Mouse (Mus musculus) liver, embryonic 14.5 days (tissue): ENCODE results near the gene Kif16b.

Source experiments
- CTCF ChIP-seq: IDR thresholded peaks from 2 replicates; pipeline ENCODE4 v1.5.1; 2016; ENCODE audit warnings: antibody characterized with exemption, low read depth, control low read depth
- EP300 ChIP-seq: IDR thresholded peaks from 2 replicates; pipeline ENCODE4 v1.6.1; 2016; ENCODE audit warnings: antibody characterized with exemption, low read depth

DNA sequence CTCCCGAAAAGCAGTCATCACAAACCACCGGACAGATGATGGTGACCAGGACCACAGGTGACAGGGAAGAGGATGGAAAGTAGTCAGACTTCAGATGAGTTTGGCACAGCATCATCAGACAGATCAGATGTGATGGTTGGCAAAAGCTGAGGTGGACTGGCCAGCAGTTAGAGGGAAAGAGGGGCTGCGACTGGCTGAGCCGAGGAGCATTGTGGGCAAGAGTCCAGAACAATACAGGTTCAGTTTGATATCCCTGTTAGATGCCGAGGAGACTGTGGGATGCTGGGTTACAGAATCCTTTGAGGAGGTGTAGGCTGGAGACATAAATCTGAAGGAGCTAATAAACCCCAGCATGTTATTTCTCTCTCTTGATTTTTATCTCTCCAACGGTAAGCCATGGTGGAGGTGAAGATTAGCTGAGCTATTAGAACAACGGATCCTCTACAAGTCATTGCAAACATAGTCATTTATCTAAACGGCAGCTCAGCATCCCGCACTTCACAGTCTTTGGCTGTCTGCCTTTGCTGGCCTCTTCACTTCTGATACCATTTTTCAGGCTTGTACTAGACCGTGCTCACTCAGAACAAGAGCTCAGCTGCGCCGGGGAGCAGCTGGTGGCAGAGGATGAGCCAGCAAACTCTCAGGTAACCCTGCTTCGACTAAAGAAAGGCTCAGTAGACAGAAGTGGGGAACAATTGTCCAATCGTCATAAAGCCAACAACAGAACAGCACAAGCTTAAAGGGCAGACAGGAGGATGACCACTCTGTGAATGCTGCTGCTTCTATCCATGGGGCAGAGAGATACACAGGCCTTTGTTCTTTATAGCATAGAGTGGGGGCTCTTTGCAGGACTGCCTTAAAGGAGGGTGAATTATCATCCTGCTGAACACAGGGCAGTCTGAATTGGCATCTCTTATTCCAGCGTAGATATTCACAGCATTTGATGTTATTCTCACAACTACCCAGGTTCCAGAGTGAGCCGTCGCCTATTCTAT is 304.9 kb downstream of the Kif16b start:
- TF ChIP-seq CTCF (no peak), EP300 (no peak)
